Mouse (Mus musculus) heart, adult 2 months (tissue): ENCODE results near the gene Lamb3.

Source experiments
- CTCF ChIP-seq: fragments of 200-600 bp; IDR thresholded peaks from 2 replicates; pipeline ENCODE4 v1.8.1; 2022; ENCODE audit warnings: antibody characterized with exemption, mild to moderate bottlenecking, moderate library complexity
- POLR2A ChIP-seq: fragments of 200-500 bp; IDR thresholded peaks from 2 replicates; pipeline ENCODE4 v1.6.1; 2011; ENCODE audit warnings: mild to moderate bottlenecking, low read depth, low read length, control low read depth; ENCODE audit not compliant: insufficient read depth

GRCm38 (mm10) chr1:193332671-193333070 is 125.2 kb downstream of the Lamb3 start:
- TF ChIP-seq CTCF (peak; percentile 21), POLR2A (0 out of 2 replicates have a peak, but pooled peaks have one; percentile 38)
